Mouse (Mus musculus) ES-E14 (cell line): ENCODE measurements around the gene Pcnx2.

Source experiments
- HCFC1 ChIP-seq: IDR thresholded peaks from 2 replicates; pipeline ENCODE4 v1.6.1; 2012; ENCODE audit warnings: low read length, inconsistent platforms, borderline replicate concordance; ENCODE audit not compliant: insufficient read depth
- MAFK ChIP-seq: IDR thresholded peaks from 2 replicates; pipeline ENCODE4 v1.6.1; 2014; ENCODE audit warnings: mild to moderate bottlenecking, low read depth, low read length, inconsistent platforms; ENCODE audit not compliant: insufficient read depth
- ZC3H11A ChIP-seq: IDR thresholded peaks from 2 replicates; pipeline ENCODE4 v1.6.1; 2012; ENCODE audit warnings: low read depth, mild to moderate bottlenecking, inconsistent platforms, low read length, borderline replicate concordance
- ZNF384 ChIP-seq: IDR thresholded peaks from 2 replicates; pipeline ENCODE4 v1.6.1; 2012; ENCODE audit warnings: low read depth, low read length, inconsistent platforms

DNA sequence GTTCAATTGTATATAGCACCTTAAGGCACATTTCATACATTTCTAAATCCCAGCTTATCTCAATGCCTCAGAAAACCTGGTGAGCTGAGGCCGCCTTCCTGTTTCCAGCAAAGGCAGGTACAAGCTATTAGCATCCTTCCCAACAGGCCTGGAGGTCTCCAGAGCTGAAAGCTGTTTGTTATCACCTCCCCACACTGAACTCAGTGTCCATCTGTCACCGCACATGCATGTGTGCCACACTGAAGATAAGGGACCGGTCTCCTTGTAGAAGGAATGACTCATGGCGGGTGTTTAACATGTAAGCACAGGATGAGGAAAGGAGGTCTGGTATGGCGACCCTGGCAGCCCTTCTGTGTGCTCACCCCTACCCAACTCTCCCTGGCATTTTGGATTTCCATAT lies 186.6 kb downstream of the Pcnx2 start:
- TF ChIP-seq ZNF384: no peak
- TF ChIP-seq MAFK: no peak
- no peak for TF ChIP-seq HCFC1
- no peak for TF ChIP-seq ZC3H11A
